Mouse (Mus musculus): ENCODE data around the gene Myocos. TPM values are rescaled to one million over a fixed set of nuclear protein-coding genes. Genes with fewer than 3 reads are reported as not detected.

The Myocos gene
- polyA plus RNA-seq, 1 experiment, result not detected

GRCm38 (mm10) chr1:162608127-162608526, 49.9 kb downstream of the Myocos start:
- no peaks in the 10 kb centered on the region for H3K36me3 ChIP-seq (ENCODE audit: control insufficient read depth, insufficient read depth, low read length, poor library complexity, severe bottlenecking)
- H3K9ac ChIP-seq (ENCODE audit: low read depth, poor library complexity, severe bottlenecking), result no peak overlapping the region
- H3K9me3 ChIP-seq (replicated peaks; ENCODE audit: control insufficient read depth, insufficient read depth, low read length, poor library complexity, severe bottlenecking), result no peaks in the 10 kb centered on the region
- H3K4me3 ChIP-seq (ENCODE audit: low read depth, low read length), result no peak overlapping the region
- H3K27me3 ChIP-seq (ENCODE audit: control insufficient read depth, insufficient read depth, low read length, poor library complexity, severe bottlenecking), result no peaks in the 10 kb centered on the region
- no peaks in the 10 kb centered on the region for H3K4me1 ChIP-seq (ENCODE audit: control insufficient read depth, insufficient read depth, low read length)
- no peak for TF ChIP-seq CTCF (IDR thresholded peaks at IDR 0.05; ENCODE audit: low read depth, low read length)
- no peak for TF ChIP-seq POLR2A (IDR thresholded peaks at IDR 0.05; ENCODE audit: insufficient read depth, low read length)
- TF ChIP-seq EP300 (IDR thresholded peaks at IDR 0.05; ENCODE audit: insufficient read depth, low read depth, low read length), result no peak
- no peak overlapping the region for H3K27ac ChIP-seq (ENCODE audit: insufficient read depth, low read length)

- Histone ChIP-seq H3K4me3 (ENCODE audit: low read depth, low read length) (no peak overlapping the region), H3K36me3 (ENCODE audit: control insufficient read depth, insufficient read depth, low read length, poor library complexity, severe bottlenecking) (no peaks in the 10 kb centered on the region), H3K9ac (ENCODE audit: low read depth, poor library complexity, severe bottlenecking) (no peak overlapping the region), H3K9me3 (replicated peaks; ENCODE audit: control insufficient read depth, insufficient read depth, low read length, poor library complexity, severe bottlenecking) (no peaks in the 10 kb centered on the region), H3K27ac (ENCODE audit: insufficient read depth, low read length) (no peak overlapping the region), H3K27me3 (ENCODE audit: control insufficient read depth, insufficient read depth, low read length, poor library complexity, severe bottlenecking) (no peaks in the 10 kb centered on the region), H3K4me1 (ENCODE audit: control insufficient read depth, insufficient read depth, low read length) (no peaks in the 10 kb centered on the region)
- no peak for TF ChIP-seq POLR2A (IDR thresholded peaks at IDR 0.05; ENCODE audit: insufficient read depth, low read length)
- TF ChIP-seq CTCF (IDR thresholded peaks at IDR 0.05; ENCODE audit: low read depth, low read length), result no peak
- no peak for TF ChIP-seq EP300 (IDR thresholded peaks at IDR 0.05; ENCODE audit: insufficient read depth, low read depth, low read length)
These were observed 56.7 kb downstream of the Myocos start for GRCm38 (mm10) chr1:162601288-162601687.

- TF ChIP-seq CTCF (IDR thresholded peaks at IDR 0.05; ENCODE audit: low read depth, low read length) (no peak), POLR2A (IDR thresholded peaks at IDR 0.05; ENCODE audit: insufficient read depth, low read length) (no peak), EP300 (IDR thresholded peaks at IDR 0.05; ENCODE audit: insufficient read depth, low read depth, low read length) (no peak)
- H3K27ac ChIP-seq (ENCODE audit: insufficient read depth, low read length), result no peak overlapping the region
- no peaks in the 10 kb centered on the region for H3K36me3 ChIP-seq (ENCODE audit: control insufficient read depth, insufficient read depth, low read length, poor library complexity, severe bottlenecking)
- H3K4me1 ChIP-seq (ENCODE audit: control insufficient read depth, insufficient read depth, low read length), result no peaks in the 10 kb centered on the region
- H3K4me3 ChIP-seq (ENCODE audit: low read depth, low read length), result no peak overlapping the region
- H3K9ac ChIP-seq (ENCODE audit: low read depth, poor library complexity, severe bottlenecking), result no peak overlapping the region
- no peaks in the 10 kb centered on the region for H3K9me3 ChIP-seq (replicated peaks; ENCODE audit: control insufficient read depth, insufficient read depth, low read length, poor library complexity, severe bottlenecking)
- no peaks in the 10 kb centered on the region for H3K27me3 ChIP-seq (ENCODE audit: control insufficient read depth, insufficient read depth, low read length, poor library complexity, severe bottlenecking)
These were observed 58.4 kb downstream of the Myocos start for GRCm38 (mm10) chr1:162599617-162600016.

- Histone ChIP-seq H3K36me3 (ENCODE audit: control insufficient read depth, insufficient read depth, low read length, poor library complexity, severe bottlenecking) (no peaks in the 10 kb centered on the region), H3K27me3 (ENCODE audit: control insufficient read depth, insufficient read depth, low read length, poor library complexity, severe bottlenecking) (no peaks in the 10 kb centered on the region), H3K27ac (ENCODE audit: insufficient read depth, low read length) (no peak overlapping the region), H3K9ac (ENCODE audit: low read depth, poor library complexity, severe bottlenecking) (no peak overlapping the region), H3K4me1 (ENCODE audit: control insufficient read depth, insufficient read depth, low read length) (no peaks in the 10 kb centered on the region), H3K4me3 (ENCODE audit: low read depth, low read length) (no peak overlapping the region), H3K9me3 (replicated peaks; ENCODE audit: control insufficient read depth, insufficient read depth, low read length, poor library complexity, severe bottlenecking) (no peaks in the 10 kb centered on the region)
- no peak for TF ChIP-seq CTCF (IDR thresholded peaks at IDR 0.05; ENCODE audit: low read depth, low read length)
- no peak for TF ChIP-seq POLR2A (IDR thresholded peaks at IDR 0.05; ENCODE audit: insufficient read depth, low read length)
- TF ChIP-seq EP300 (IDR thresholded peaks at IDR 0.05; ENCODE audit: insufficient read depth, low read depth, low read length), result no peak
These were observed 60.5 kb downstream of the Myocos start for GRCm38 (mm10) chr1:162597379-162598102.

Other genes starting within 250 kb of the Myocos start
- 1.2 and 1.7 TPM in 2 replicates for gene Dnm3, start 180.2 kb downstream of the Myocos start, polyA plus RNA-seq (2011; ENCODE audit: insufficient read depth, insufficient read length, low read depth, missing spikeins)
- 15.0 and 17.1 TPM in 2 replicates for gene Mettl13, start 109.7 kb downstream of the Myocos start, polyA plus RNA-seq (2011; ENCODE audit: insufficient read depth, insufficient read length, low read depth, missing spikeins)
- 28.0 and 31.1 TPM in 2 replicates for gene Vamp4, start 87.7 kb downstream of the Myocos start, polyA plus RNA-seq (2011; ENCODE audit: insufficient read depth, insufficient read length, low read depth, missing spikeins)
- not detected in 2 replicates for gene Myoc, start 19.1 kb downstream of the Myocos start, polyA plus RNA-seq (2011; ENCODE audit: insufficient read depth, insufficient read length, low read depth, missing spikeins)
- gene Prrc2c, start 82.3 kb upstream of the Myocos start, polyA plus RNA-seq (2011; ENCODE audit: insufficient read depth, insufficient read length, low read depth, missing spikeins), result 354 and 366 TPM in 2 replicates
- gene Fmo4, start 155.8 kb upstream of the Myocos start, polyA plus RNA-seq (2011; ENCODE audit: insufficient read depth, insufficient read length, low read depth, missing spikeins), result not detected in 2 replicates
- not detected in 2 replicates for gene Fmo1, start 208.4 kb upstream of the Myocos start, polyA plus RNA-seq (2011; ENCODE audit: insufficient read depth, insufficient read length, low read depth, missing spikeins)
- gene Fmo2, start 240.5 kb upstream of the Myocos start, polyA plus RNA-seq (2011; ENCODE audit: insufficient read depth, insufficient read length, low read depth, missing spikeins), result not detected in 2 replicates